Mouse (Mus musculus): ENCODE data around the gene Ankrd2. TPM values are rescaled to one million over a fixed set of nuclear protein-coding genes. Genes with fewer than 3 reads are reported as not detected.

Gene Ankrd2
- total RNA-seq, 2 experiments from 2014 or later: 0.42 TPM; not detected in 1

GRCm38 (mm10) chr19:42000446-42000958 is 35.3 kb upstream of the Ankrd2 start:
- H3K4me3 ChIP-seq: no peak overlapping the region
- intact Hi-C loops (cut with DNase I): no loop called here
- no peak for DNase-seq (ENCODE audit: extremely low spot score in 1 of 2, low spot score in 2 of 2)
- H3K27ac ChIP-seq: no peak overlapping the region
- no peak for TF ChIP-seq CTCF (IDR thresholded peaks at IDR 0.05)

- Histone ChIP-seq H3K4me3 (no peak overlapping the region), H3K27ac (no peak overlapping the region)
- TF ChIP-seq CTCF (IDR thresholded peaks at IDR 0.05): no peak
- intact Hi-C loops (cut with DNase I): no loop called here
- DNase-seq (ENCODE audit: extremely low spot score in 1 of 2, low spot score in 2 of 2): no peak
Observed at GRCm38 (mm10) chr19:42001253-42001980, 34.4 kb upstream of the Ankrd2 start.

- TF ChIP-seq CTCF (IDR thresholded peaks at IDR 0.05): no peak
- intact Hi-C loops (cut with DNase I): no loop called here
- Histone ChIP-seq H3K27ac (no peak overlapping the region), H3K4me3 (no peak overlapping the region)
- no peak for DNase-seq (ENCODE audit: extremely low spot score in 1 of 2, low spot score in 2 of 2)
Observed at GRCm38 (mm10) chr19:42004258-42004657, 31.5 kb upstream of the Ankrd2 start.

GRCm38 (mm10) chr19:42005616-42006015 is 30.2 kb upstream of the Ankrd2 start:
- no peak for DNase-seq (ENCODE audit: extremely low spot score in 1 of 2, low spot score in 2 of 2)
- H3K27ac ChIP-seq: no peak overlapping the region
- no peak overlapping the region for H3K4me3 ChIP-seq
- intact Hi-C loops (cut with DNase I): no loop called here
- no peak for TF ChIP-seq CTCF (IDR thresholded peaks at IDR 0.05)

- DNase-seq (ENCODE audit: extremely low spot score in 1 of 2, low spot score in 2 of 2): no peak
- intact Hi-C loops (cut with DNase I): no loop called here
- H3K27ac ChIP-seq: no peak overlapping the region
- no peak for TF ChIP-seq CTCF (IDR thresholded peaks at IDR 0.05)
- H3K4me3 ChIP-seq: no peak overlapping the region
Observed at GRCm38 (mm10) chr19:42006568-42006967, 29.2 kb upstream of the Ankrd2 start.

GRCm38 (mm10) chr19:42008586-42008985 is 27.2 kb upstream of the Ankrd2 start:
- no peak for DNase-seq (ENCODE audit: extremely low spot score in 1 of 2, low spot score in 2 of 2)
- no peak overlapping the region for H3K4me3 ChIP-seq
- no peak overlapping the region for H3K27ac ChIP-seq
- intact Hi-C loops (cut with DNase I): no loop called here
- no peak for TF ChIP-seq CTCF (IDR thresholded peaks at IDR 0.05)

GRCm38 (mm10) chr19:42009067-42009466 is 26.7 kb upstream of the Ankrd2 start:
- intact Hi-C loops (cut with DNase I): no loop called here

GRCm38 (mm10) chr19:42010436-42010835 is 25.4 kb upstream of the Ankrd2 start:
- Histone ChIP-seq H3K27ac (no peak overlapping the region), H3K4me3 (no peak overlapping the region)
- intact Hi-C loops (cut with DNase I): no loop called here
- no peak for TF ChIP-seq CTCF (IDR thresholded peaks at IDR 0.05)
- DNase-seq (ENCODE audit: extremely low spot score in 1 of 2, low spot score in 2 of 2): no peak

More at GRCm38 (mm10) chr19:42009067-42009466, 26.7 kb upstream of the Ankrd2 start:
- DNase-seq (ENCODE audit: extremely low spot score in 1 of 2, low spot score in 2 of 2): no peak
- TF ChIP-seq CTCF (IDR thresholded peaks at IDR 0.05): no peak
- H3K27ac ChIP-seq: no peak overlapping the region
- no peak overlapping the region for H3K4me3 ChIP-seq

GRCm38 (mm10) chr19:42011123-42011522 is 24.7 kb upstream of the Ankrd2 start:
- H3K27ac ChIP-seq: no peak overlapping the region

GRCm38 (mm10) chr19:42014231-42014825 is 21.5 kb upstream of the Ankrd2 start:
- no peak overlapping the region for H3K4me3 ChIP-seq
- intact Hi-C loops (cut with DNase I): no loop called here
- TF ChIP-seq CTCF (IDR thresholded peaks at IDR 0.05): no peak

More at GRCm38 (mm10) chr19:42011123-42011522, 24.7 kb upstream of the Ankrd2 start:
- H3K4me3 ChIP-seq: no peak overlapping the region
- intact Hi-C loops (cut with DNase I): no loop called here
- DNase-seq (ENCODE audit: extremely low spot score in 1 of 2, low spot score in 2 of 2): no peak
- TF ChIP-seq CTCF (IDR thresholded peaks at IDR 0.05): no peak

GRCm38 (mm10) chr19:42015001-42015400 is 20.8 kb upstream of the Ankrd2 start:
- TF ChIP-seq CTCF (IDR thresholded peaks at IDR 0.05): no peak
- no peak overlapping the region for H3K27ac ChIP-seq
- no peak for DNase-seq (ENCODE audit: extremely low spot score in 1 of 2, low spot score in 2 of 2)
- intact Hi-C loops (cut with DNase I): no loop called here
- no peak overlapping the region for H3K4me3 ChIP-seq

More at GRCm38 (mm10) chr19:42014231-42014825, 21.5 kb upstream of the Ankrd2 start:
- no peak overlapping the region for H3K27ac ChIP-seq
- DNase-seq (ENCODE audit: extremely low spot score in 1 of 2, low spot score in 2 of 2): no peak

- peak overlapping the region; percentile 86 for H3K27ac ChIP-seq
- intact Hi-C loops (cut with DNase I): no loop called here
- no peak for TF ChIP-seq CTCF (IDR thresholded peaks at IDR 0.05)
Observed at GRCm38 (mm10) chr19:42016251-42016650, 19.5 kb upstream of the Ankrd2 start.

More at GRCm38 (mm10) chr19:42016251-42016650, 19.5 kb upstream of the Ankrd2 start:
- DNase-seq (ENCODE audit: extremely low spot score in 1 of 2, low spot score in 2 of 2): no peak
- H3K4me3 ChIP-seq: no peak overlapping the region

Measured in left cerebral cortex, adult 2 months (tissue).